Mouse (Mus musculus) liver, embryonic 13.5 days (tissue): ENCODE measurements at regions not wholly inside any gene's neighbourhood (a gene's known extent, or its start where the extent isn't known, plus 50 kb on each side); places are given as distances from the start of the nearest gene placed in this dataset.

Source experiments
- ATAC-seq: fragments of 200-750 bp; cut with Nextera tagmentation; 2 replicates; pipeline ENCODE4 v1.8.0; 2017; ENCODE audit warnings: low read depth, mild to moderate bottlenecking, moderate number of reproducible peaks, moderate library complexity
- DNase-seq: peaks from one replicate; pipeline ENCODE4 v3.0.0; 2022
- H3K27ac ChIP-seq: fragments of 300-500 bp; sonication (generic); 2 replicates; pipeline ENCODE4 v1.5.1; 2015; ENCODE audit warnings: moderate library complexity, mild to moderate bottlenecking, inconsistent platforms
- H3K27me3 ChIP-seq: fragments of 300-500 bp; sonication (generic); 2 replicates; pipeline ENCODE4 v1.6.1; 2015; ENCODE audit warnings: mild to moderate bottlenecking, inconsistent platforms
- H3K36me3 ChIP-seq: fragments of 300-500 bp; sonication (generic); 2 replicates; pipeline ENCODE4 v1.6.1; 2015; ENCODE audit warnings: mild to moderate bottlenecking, inconsistent platforms
- H3K4me1 ChIP-seq: fragments of 300-500 bp; sonication (generic); replicated peaks from 2 replicates; pipeline ENCODE4 v1.6.1; 2015; ENCODE audit warnings: inconsistent platforms
- H3K4me2 ChIP-seq: fragments of 300-500 bp; sonication (generic); 2 replicates; pipeline ENCODE4 v1.6.1; 2015; ENCODE audit warnings: inconsistent platforms, mild to moderate bottlenecking, moderate library complexity
- H3K4me3 ChIP-seq: fragments of 300-500 bp; sonication (generic); replicated peaks from 2 replicates; pipeline ENCODE4 v1.5.1; 2015; ENCODE audit warnings: mild to moderate bottlenecking, inconsistent platforms
- H3K9ac ChIP-seq: fragments of 300-500 bp; sonication (generic); 2 replicates; pipeline ENCODE4 v1.6.1; 2015; ENCODE audit warnings: mild to moderate bottlenecking, inconsistent platforms
- H3K9me3 ChIP-seq: fragments of 300-500 bp; sonication (generic); replicated peaks from 2 replicates; pipeline ENCODE4 v1.6.1; 2016; ENCODE audit warnings: inconsistent platforms
- WGBS: fragments of 180-500 bp; shearing (Covaris S2); methylation state at CpG from one replicate; pipeline ENCODE4 v1.1.7; 2015; ENCODE audit not compliant: insufficient replicate concordance; 5-methylcytosine and 5-hydroxymethylcytosine counted together

- Histone ChIP-seq H3K9me3 (no peaks in the 10 kb centered on the region), H3K27ac (no peak overlapping the region), H3K4me2 (no peak overlapping the region), H3K4me3 (no peak overlapping the region), H3K4me1 (no peaks in the 10 kb centered on the region), H3K27me3 (no peaks in the 10 kb centered on the region), H3K36me3 (no peaks in the 10 kb centered on the region), H3K9ac (no peak overlapping the region)
- ATAC-seq = no peak
- WGBS = 70% methylated on average over 1 of the region's 1 CpGs
- DNase-seq = no peak
These were observed 794.9 kb downstream of the Gsdmc2 start for GRCm38 (mm10) chr15:63050033-63050432.

- Histone ChIP-seq H3K9ac (no peak overlapping the region), H3K9me3 (no peaks in the 10 kb centered on the region), H3K4me2 (no peak overlapping the region), H3K4me1 (no peaks in the 10 kb centered on the region), H3K36me3 (no peaks in the 10 kb centered on the region), H3K4me3 (no peak overlapping the region), H3K27me3 (no peaks in the 10 kb centered on the region), H3K27ac (no peak overlapping the region)
- DNase-seq (no peak), ATAC-seq (no peak)
These were observed 802.6 kb downstream of the Gsdmc2 start for GRCm38 (mm10) chr15:63042367-63042766.

- Histone ChIP-seq H3K9ac (no peak overlapping the region), H3K4me3 (no peak overlapping the region), H3K36me3 (no peaks in the 10 kb centered on the region), H3K27me3 (no peaks in the 10 kb centered on the region), H3K27ac (no peak overlapping the region), H3K4me1 (no peaks in the 10 kb centered on the region), H3K9me3 (no peaks in the 10 kb centered on the region), H3K4me2 (no peak overlapping the region)
- DNase-seq (no peak), ATAC-seq (no peak)
- 73% methylated on average over 7 of the region's 7 CpGs for WGBS
These were observed 808.7 kb downstream of the Gsdmc2 start for GRCm38 (mm10) chr15:63036241-63036640.

- Histone ChIP-seq H3K4me1 (no peaks in the 10 kb centered on the region), H3K27ac (no peak overlapping the region), H3K36me3 (no peaks in the 10 kb centered on the region), H3K4me3 (no peak overlapping the region), H3K9ac (no peak overlapping the region), H3K4me2 (no peak overlapping the region), H3K27me3 (no peaks in the 10 kb centered on the region), H3K9me3 (no peaks in the 10 kb centered on the region)
- ATAC-seq (no peak), DNase-seq (no peak)
- WGBS = 55% methylated on average over 2 of the region's 2 CpGs
These were observed 824.2 kb downstream of the Gsdmc2 start for GRCm38 (mm10) chr15:63020826-63021225.

GRCm38 (mm10) chr15:63017966-63018365, 827.0 kb downstream of the Gsdmc2 start:
- H3K27me3 ChIP-seq = no peaks in the 10 kb centered on the region
- H3K4me1 ChIP-seq = no peaks in the 10 kb centered on the region
- no peak overlapping the region for H3K9ac ChIP-seq
- no peak overlapping the region for H3K4me3 ChIP-seq
- ATAC-seq = no peak
- 63% methylated on average over 3 of the region's 3 CpGs for WGBS
- no peak overlapping the region for H3K4me2 ChIP-seq
- DNase-seq = no peak
- H3K27ac ChIP-seq = no peak overlapping the region
- no peaks in the 10 kb centered on the region for H3K36me3 ChIP-seq
- no peaks in the 10 kb centered on the region for H3K9me3 ChIP-seq

- Histone ChIP-seq H3K4me3 (no peak overlapping the region), H3K4me2 (no peak overlapping the region), H3K9me3 (no peaks in the 10 kb centered on the region), H3K27me3 (no peaks in the 10 kb centered on the region), H3K36me3 (no peaks in the 10 kb centered on the region), H3K9ac (no peak overlapping the region), H3K27ac (no peak overlapping the region), H3K4me1 (no peaks in the 10 kb centered on the region)
- DNase-seq (no peak), ATAC-seq (no peak)
- WGBS = 66% methylated on average over 14 of the region's 14 CpGs
These were observed 838.3 kb downstream of the Gsdmc2 start for GRCm38 (mm10) chr15:63006471-63007228.

GRCm38 (mm10) chr15:62994691-62995090, 850.3 kb downstream of the Gsdmc2 start:
- no peak for DNase-seq
- Histone ChIP-seq H3K27me3 (no peaks in the 10 kb centered on the region), H3K9ac (no peak overlapping the region), H3K4me1 (no peaks in the 10 kb centered on the region), H3K4me3 (no peak overlapping the region), H3K4me2 (no peak overlapping the region), H3K27ac (no peak overlapping the region), H3K9me3 (no peaks in the 10 kb centered on the region), H3K36me3 (no peaks in the 10 kb centered on the region)
- ATAC-seq = no peak
- WGBS = 58% methylated on average over 2 of the region's 2 CpGs

GRCm38 (mm10) chr15:62986871-62987270, 858.1 kb downstream of the Gsdmc2 start:
- H3K36me3 ChIP-seq = no peaks in the 10 kb centered on the region
- WGBS = 53% methylated on average over 4 of the region's 4 CpGs

GRCm38 (mm10) chr15:62986147-62986546, 858.8 kb downstream of the Gsdmc2 start:
- no peak for DNase-seq
- Histone ChIP-seq H3K9me3 (no peaks in the 10 kb centered on the region), H3K4me3 (no peak overlapping the region), H3K27ac (no peak overlapping the region), H3K9ac (no peak overlapping the region), H3K36me3 (no peaks in the 10 kb centered on the region), H3K4me2 (no peak overlapping the region), H3K27me3 (no peaks in the 10 kb centered on the region), H3K4me1 (no peaks in the 10 kb centered on the region)
- no peak for ATAC-seq
- WGBS = 67% methylated on average over 7 of the region's 7 CpGs

More at GRCm38 (mm10) chr15:62986871-62987270, 858.1 kb downstream of the Gsdmc2 start:
- no peak overlapping the region for H3K9ac ChIP-seq
- ATAC-seq = no peak
- H3K4me3 ChIP-seq = no peak overlapping the region
- no peaks in the 10 kb centered on the region for H3K9me3 ChIP-seq
- H3K4me1 ChIP-seq = no peaks in the 10 kb centered on the region
- H3K27ac ChIP-seq = no peak overlapping the region
- no peaks in the 10 kb centered on the region for H3K27me3 ChIP-seq
- DNase-seq = no peak
- H3K4me2 ChIP-seq = no peak overlapping the region

GRCm38 (mm10) chr15:62970566-62970965, 874.4 kb downstream of the Gsdmc2 start:
- H3K9ac ChIP-seq = no peak overlapping the region
- H3K9me3 ChIP-seq = no peaks in the 10 kb centered on the region
- H3K4me1 ChIP-seq = no peaks in the 10 kb centered on the region
- DNase-seq (no peak), ATAC-seq (no peak)
- WGBS = 31% methylated on average over 2 of the region's 2 CpGs
- no peak overlapping the region for H3K27ac ChIP-seq
- H3K4me2 ChIP-seq = no peak overlapping the region
- no peaks in the 10 kb centered on the region for H3K36me3 ChIP-seq
- no peaks in the 10 kb centered on the region for H3K27me3 ChIP-seq
- no peak overlapping the region for H3K4me3 ChIP-seq

- Histone ChIP-seq H3K4me3 (no peak overlapping the region), H3K27ac (no peak overlapping the region), H3K9ac (no peak overlapping the region), H3K27me3 (no peaks in the 10 kb centered on the region), H3K4me1 (no peaks in the 10 kb centered on the region), H3K36me3 (no peaks in the 10 kb centered on the region), H3K9me3 (no peaks in the 10 kb centered on the region), H3K4me2 (no peak overlapping the region)
- no peak for DNase-seq
- 64% methylated on average over 5 of the region's 5 CpGs for WGBS
- ATAC-seq = no peak
These were observed 882.3 kb downstream of the Gsdmc2 start for GRCm38 (mm10) chr15:62962681-62963080.

- WGBS = 73% methylated on average over 1 of the region's 1 CpGs
- Histone ChIP-seq H3K4me2 (no peak overlapping the region), H3K27me3 (no peaks in the 10 kb centered on the region), H3K9me3 (no peaks in the 10 kb centered on the region), H3K4me1 (no peaks in the 10 kb centered on the region), H3K9ac (no peak overlapping the region), H3K4me3 (no peak overlapping the region), H3K27ac (no peak overlapping the region), H3K36me3 (no peaks in the 10 kb centered on the region)
- ATAC-seq (no peak), DNase-seq (no peak)
These were observed 884.4 kb downstream of the Gsdmc2 start for GRCm38 (mm10) chr15:62960623-62961022.
